Mouse (Mus musculus): ENCODE results near the gene Myg1. TPM values are rescaled to one million over a fixed set of nuclear protein-coding genes. Genes with fewer than 3 reads are reported as not detected.

Gene Myg1
- 78.4 and 90.8 TPM in 2 replicates for polyA plus RNA-seq (2016; fragmentation: Nextera tagmentation; extraction: Ambion mirVana)

DNA sequence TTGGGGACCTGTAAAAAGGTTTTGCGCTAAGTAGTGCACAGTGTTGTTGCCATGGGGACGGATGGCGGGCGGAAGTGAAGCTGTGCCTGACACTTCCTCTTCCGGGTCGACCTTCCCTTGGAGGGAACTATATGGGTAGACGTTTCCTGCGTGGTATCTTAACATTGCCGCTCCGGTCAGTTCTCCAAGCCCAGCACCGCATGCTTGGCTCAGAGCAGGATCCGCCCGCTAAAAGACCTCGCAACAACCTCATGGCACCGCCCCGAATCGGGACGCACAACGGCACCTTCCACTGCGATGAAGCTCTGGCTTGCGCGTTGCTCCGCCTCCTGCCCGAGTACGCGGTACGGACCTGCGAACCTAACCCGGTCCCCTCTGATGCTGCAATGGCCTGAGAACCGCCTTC, at the start of gene Myg1:
Myg1 (plus strand) TSS at position 100 of the 406 bp plus-strand sequence.
- Histone ChIP-seq H3K27me3 (no peaks in the 10 kb centered on the region), H3K27ac (peak within 1 kb of the TSS; percentile 76), H3K4me2 (replicated peaks) (peak within 1 kb of the TSS; percentile 87), H3K9me3 (replicated peaks) (no peaks in the 10 kb centered on the region), H3K9ac (peak within 1 kb of the TSS; percentile 76), H3K36me3 (peaks cover 52% of the 10 kb centered on the region), H3K4me3 (peak within 1 kb of the TSS; percentile 76), H3K4me1 (peaks cover 24% of the 10 kb centered on the region)
- under 1% methylated on average over 30 of the region's 30 CpGs for WGBS
- ATAC-seq (ENCODE audit: low FRiP score) = peak; percentile 88

DNA sequence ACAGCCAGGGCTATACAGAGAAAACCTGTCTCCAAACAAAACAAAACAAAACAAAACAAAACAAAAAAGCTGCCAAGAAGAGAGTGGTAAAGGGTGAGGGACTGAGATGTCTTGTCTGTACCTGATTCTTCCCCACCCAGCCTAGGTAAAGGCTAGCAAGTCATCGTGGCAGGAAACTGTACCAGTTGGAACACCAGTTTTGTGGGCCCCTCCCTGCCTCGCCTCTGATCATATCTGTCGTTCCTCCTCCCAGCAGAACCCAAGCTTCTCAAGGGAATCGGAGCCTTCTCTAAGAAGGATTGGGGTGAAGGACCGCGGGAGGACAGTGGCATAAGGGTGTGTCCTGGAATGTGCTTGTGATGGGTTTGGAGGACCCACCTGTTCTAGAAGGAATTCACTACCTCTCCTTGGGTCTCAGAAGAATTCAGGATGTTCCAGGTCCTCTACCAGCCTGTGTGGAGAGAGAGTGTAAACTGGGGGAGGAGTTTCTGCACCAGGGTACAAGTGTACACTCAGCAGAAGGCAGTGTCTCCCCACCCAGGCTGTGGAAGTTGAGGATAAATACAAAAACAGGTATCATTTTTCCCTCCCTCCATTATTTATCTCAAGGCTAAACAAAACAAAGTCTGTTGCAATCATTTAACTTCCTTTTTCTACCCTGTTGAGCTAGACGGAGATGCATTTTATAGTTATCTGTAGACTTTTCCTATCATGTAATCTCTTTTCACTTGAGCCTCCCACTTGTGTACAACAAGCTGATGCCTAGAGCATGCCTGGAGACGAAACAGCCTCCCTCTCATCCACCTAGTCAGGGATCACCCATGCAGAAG, 48.8 kb upstream of the Myg1 start:
- no peaks in the 10 kb centered on the region for H3K27me3 ChIP-seq
- no peak overlapping the region for H3K9ac ChIP-seq
- H3K4me2 ChIP-seq (replicated peaks) = no peak overlapping the region
- H3K4me1 ChIP-seq = peaks cover 14% of the 10 kb centered on the region
- peaks cover 23% of the 10 kb centered on the region for H3K36me3 ChIP-seq
- no peak overlapping the region for H3K27ac ChIP-seq
- H3K9me3 ChIP-seq (replicated peaks) = no peaks in the 10 kb centered on the region
- ATAC-seq (ENCODE audit: low FRiP score) = no peak
- 87% methylated on average over 8 of the region's 8 CpGs for WGBS
- H3K4me3 ChIP-seq = no peak overlapping the region

DNA sequence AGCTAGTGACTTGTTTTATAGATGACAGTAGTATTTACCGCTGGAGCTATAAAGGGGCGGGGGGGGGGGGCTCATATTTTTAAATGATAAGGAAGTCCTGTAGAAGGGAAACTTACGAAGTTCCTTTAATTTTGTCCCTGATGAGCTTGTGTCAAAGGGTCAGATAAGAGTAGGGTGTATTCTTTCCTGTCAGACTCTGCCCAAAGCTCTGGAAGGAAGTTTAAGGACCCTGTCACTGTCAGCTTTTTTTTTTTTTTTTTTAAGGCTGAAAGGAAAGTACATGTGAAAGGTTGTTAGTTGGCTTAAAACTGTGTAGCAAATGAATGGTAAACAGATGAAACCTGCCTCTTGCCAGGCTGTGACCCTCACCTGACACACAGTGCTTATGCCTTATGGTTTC, 47.9 kb upstream of the Myg1 start:
- Histone ChIP-seq H3K27ac (no peak overlapping the region), H3K27me3 (no peaks in the 10 kb centered on the region), H3K4me3 (no peak overlapping the region), H3K4me1 (peaks cover 13% of the 10 kb centered on the region), H3K9me3 (replicated peaks) (no peaks in the 10 kb centered on the region), H3K9ac (no peak overlapping the region), H3K4me2 (replicated peaks) (no peak overlapping the region), H3K36me3 (peaks cover 23% of the 10 kb centered on the region)
- WGBS = 84% methylated on average over 3 of the region's 3 CpGs
- ATAC-seq (ENCODE audit: low FRiP score) = no peak

DNA sequence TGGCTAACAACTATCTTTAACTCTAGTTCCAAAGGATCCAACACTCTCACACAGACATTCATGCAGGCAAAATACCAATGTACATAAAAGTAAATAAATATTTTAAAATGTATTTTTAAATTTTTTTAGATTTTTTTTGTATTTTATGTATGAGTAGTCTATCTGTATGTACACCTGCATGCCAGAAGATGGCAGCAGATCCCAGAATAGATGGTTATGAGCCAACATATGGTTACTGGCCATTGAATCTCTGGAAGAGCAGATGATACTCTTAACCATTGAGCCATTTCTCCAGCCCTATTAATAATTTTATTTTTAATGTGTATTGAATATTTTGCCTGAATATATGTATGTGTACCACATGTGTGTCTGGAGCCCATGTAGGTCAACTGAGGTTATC, 44.1 kb upstream of the Myg1 start:
- ATAC-seq (ENCODE audit: low FRiP score) = no peak
- Histone ChIP-seq H3K4me3 (no peak overlapping the region), H3K9me3 (replicated peaks) (no peaks in the 10 kb centered on the region), H3K4me1 (no peaks in the 10 kb centered on the region), H3K9ac (no peak overlapping the region), H3K27me3 (no peaks in the 10 kb centered on the region), H3K4me2 (replicated peaks) (no peak overlapping the region), H3K27ac (no peak overlapping the region), H3K36me3 (peaks cover 3% of the 10 kb centered on the region; the same call in 1 of the 2 replicates)

DNA sequence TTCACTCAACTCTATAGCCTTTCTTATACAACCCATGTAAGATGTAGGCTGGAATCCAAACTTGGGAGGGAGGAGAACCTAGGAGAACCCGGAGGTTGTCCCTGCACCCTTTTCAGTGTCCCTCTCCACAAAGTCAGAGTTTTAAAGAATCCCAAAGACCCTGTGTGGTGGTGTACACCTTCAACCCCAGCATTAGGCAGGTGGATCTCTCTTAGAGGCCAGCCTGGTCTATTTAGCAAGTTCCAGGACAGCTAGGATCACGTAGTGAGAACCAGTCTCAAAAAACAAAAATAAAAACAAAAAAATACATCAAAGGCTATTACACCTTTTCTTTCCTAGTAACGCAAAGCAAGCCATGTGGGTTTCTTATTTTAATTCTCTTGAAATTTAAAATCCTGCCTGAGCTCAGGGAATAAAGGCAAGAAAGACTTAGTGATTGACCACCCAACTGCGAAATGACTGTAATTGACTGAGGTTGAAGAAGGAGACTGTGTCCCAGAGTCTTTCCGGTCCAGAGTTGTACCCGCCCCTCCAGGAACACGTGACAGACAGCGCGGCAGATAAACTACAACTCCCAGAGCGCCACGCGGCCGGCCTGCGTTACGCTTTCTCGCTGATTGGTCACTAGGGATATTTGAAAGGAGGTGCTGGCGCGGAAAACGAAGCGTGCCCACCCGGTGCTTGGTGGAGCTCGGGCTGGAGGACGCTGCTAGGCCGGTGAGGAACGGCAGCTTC, 35.7 kb upstream of the Myg1 start, which contains the start of gene Espl1:
Espl1 (plus strand) TSS at position 634 of the 735 bp plus-strand sequence.
- peak within 1 kb of the TSS; percentile 66 for H3K4me3 ChIP-seq
- 8% methylated on average over 25 of the region's 25 CpGs for WGBS
- H3K9ac ChIP-seq = peak within 1 kb of the TSS; percentile 69
- no peaks in the 10 kb centered on the region for H3K27me3 ChIP-seq
- peaks cover 10% of the 10 kb centered on the region for H3K4me1 ChIP-seq
- no peaks in the 10 kb centered on the region for H3K9me3 ChIP-seq (replicated peaks)
- peaks cover 21% of the 10 kb centered on the region for H3K36me3 ChIP-seq
- peak; percentile 98 for ATAC-seq (ENCODE audit: low FRiP score)
- H3K4me2 ChIP-seq (replicated peaks) = peak within 1 kb of the TSS; percentile 93
- 0 out of 2 replicates have a peak within 1 kb of the TSS, but pooled peaks have one; percentile 13 for H3K27ac ChIP-seq

DNA sequence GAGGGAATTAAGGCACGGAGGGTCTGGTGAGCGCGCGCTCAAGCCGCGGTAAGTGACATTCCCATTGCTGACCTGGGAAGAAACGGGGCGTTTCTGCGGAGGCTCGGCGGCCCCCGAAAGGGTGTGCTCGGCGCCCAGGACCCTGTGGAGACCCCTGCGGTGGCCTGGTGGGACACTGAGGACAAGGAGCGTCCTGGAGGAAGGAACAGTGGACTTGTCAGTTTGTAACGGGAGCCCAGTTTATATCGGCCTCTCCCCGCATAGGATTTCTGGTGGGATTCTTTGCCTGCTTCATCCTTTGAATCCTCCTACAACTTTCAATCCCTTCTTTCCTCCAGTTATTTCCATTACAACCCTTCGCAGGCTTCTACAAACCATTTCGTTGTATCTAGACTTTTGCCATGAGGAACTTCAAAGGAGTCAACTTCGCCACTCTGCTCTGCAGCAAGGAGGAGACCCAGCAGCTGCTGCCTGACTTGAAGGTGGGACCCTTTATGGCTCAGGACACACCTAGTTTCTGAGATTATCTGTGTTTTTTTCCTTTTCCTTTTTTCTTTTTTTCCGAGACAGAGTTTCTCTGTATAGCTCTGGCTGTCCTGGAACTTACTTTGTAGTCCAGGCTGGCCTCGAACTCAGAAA, 35.0 kb upstream of the Myg1 start:
- WGBS = 5% methylated on average over 24 of the region's 24 CpGs
- H3K9me3 ChIP-seq (replicated peaks) = no peaks in the 10 kb centered on the region
- H3K27ac ChIP-seq = no peak overlapping the region
- peak; percentile 76 for ATAC-seq (ENCODE audit: low FRiP score)
- peak overlapping the region; percentile 93 for H3K4me2 ChIP-seq (replicated peaks)
- H3K27me3 ChIP-seq = no peaks in the 10 kb centered on the region
- peak overlapping the region; percentile 66 for H3K4me3 ChIP-seq
- peaks cover 24% of the 10 kb centered on the region for H3K36me3 ChIP-seq
- peak overlapping the region; percentile 69 for H3K9ac ChIP-seq
- H3K4me1 ChIP-seq = peaks cover 10% of the 10 kb centered on the region

DNA sequence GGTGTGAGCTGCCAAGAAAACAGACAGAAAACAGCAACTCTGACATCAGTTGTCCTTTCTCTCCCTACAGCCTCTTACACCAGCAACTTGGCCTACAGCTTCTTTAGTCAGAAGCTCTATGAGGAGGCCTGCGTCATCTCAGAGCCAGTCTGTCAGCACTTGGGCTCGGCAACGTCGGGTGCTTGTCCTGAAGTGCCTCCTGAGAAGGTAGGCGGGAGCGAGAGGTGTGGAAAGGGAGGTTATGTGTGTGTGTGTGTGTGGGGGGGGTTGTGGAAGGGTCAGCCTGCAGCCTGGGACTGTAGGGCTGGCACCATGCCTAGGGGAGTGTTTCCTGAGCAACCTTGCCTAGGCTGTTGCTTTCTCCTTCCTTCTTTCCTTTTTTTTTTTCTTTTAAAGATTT, 29.0 kb upstream of the Myg1 start:
- H3K4me3 ChIP-seq = no peak overlapping the region
- no peak overlapping the region for H3K27ac ChIP-seq
- no peaks in the 10 kb centered on the region for H3K4me1 ChIP-seq
- no peak overlapping the region for H3K4me2 ChIP-seq (replicated peaks)
- no peaks in the 10 kb centered on the region for H3K27me3 ChIP-seq
- 91% methylated on average over 6 of the region's 6 CpGs for WGBS
- no peak for ATAC-seq (ENCODE audit: low FRiP score)
- no peak overlapping the region for H3K9ac ChIP-seq
- no peaks in the 10 kb centered on the region for H3K9me3 ChIP-seq (replicated peaks)
- peaks cover 54% of the 10 kb centered on the region for H3K36me3 ChIP-seq

DNA sequence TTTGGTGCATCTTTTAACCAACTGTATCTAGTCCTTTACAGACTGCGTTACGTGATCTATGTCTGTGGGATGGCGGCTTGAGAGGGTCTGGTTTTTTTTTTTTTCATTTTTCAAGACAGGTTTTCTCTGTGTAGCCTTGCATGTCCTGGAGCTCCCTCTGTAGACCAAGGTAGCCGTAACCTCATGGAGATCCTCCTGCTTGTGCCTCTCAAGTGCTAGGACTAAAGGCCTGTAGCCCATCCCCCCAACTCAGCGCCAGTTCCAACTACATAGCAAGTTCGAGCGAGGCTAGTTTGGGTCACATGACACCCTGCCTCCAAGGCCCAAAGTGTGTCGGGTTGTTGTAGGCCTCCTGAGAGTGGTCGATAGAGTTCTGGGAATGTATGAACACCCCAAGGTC, 22.8 kb upstream of the Myg1 start:
- H3K4me3 ChIP-seq = no peak overlapping the region
- WGBS = 90% methylated on average over 9 of the region's 9 CpGs
- no peak overlapping the region for H3K4me2 ChIP-seq (replicated peaks)
- no peaks in the 10 kb centered on the region for H3K27me3 ChIP-seq
- ATAC-seq (ENCODE audit: low FRiP score) = no peak
- H3K4me1 ChIP-seq = no peaks in the 10 kb centered on the region
- peaks cover 55% of the 10 kb centered on the region for H3K36me3 ChIP-seq
- no peak overlapping the region for H3K9ac ChIP-seq
- no peaks in the 10 kb centered on the region for H3K9me3 ChIP-seq (replicated peaks)
- H3K27ac ChIP-seq = no peak overlapping the region

DNA sequence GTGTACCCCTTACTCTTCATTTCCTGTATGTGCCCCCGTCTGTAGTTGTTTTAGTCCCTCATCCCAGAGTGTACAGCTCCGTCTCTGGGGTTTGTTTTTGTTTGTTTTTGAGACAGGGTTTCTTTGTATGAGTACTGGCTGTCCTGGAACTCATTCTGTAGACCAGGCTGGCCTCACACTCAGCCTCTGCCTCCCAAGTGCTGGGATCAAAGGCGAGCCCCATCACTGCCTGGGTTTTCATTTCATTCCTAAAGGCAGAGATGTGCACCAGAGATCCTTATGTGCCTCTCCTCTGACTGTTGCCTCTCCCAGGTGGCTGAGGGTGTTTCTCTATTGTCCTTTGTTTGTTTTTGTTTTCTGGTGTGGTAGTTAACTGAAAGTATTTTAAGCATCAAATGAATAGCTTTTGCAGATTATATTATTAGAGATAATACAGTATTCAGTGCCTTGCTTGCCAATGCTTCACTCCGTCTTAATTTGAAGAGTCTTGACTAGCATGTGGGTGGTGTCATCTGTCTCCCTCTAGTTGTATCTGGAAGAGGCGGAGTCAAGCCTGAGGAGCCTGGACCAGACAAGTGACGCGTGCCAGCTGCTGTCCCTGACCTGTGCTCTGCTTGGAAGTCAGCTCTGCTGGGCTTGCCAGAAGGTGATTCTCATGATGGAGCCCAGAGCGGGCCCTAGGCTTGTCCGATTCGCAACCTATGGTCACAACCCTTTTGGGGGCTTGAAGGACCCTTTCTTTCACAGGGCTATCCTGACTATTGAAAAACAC, 21.2 kb upstream of the Myg1 start:
- no peak overlapping the region for H3K4me3 ChIP-seq
- no peak overlapping the region for H3K27ac ChIP-seq
- H3K4me1 ChIP-seq = no peaks in the 10 kb centered on the region
- peaks cover 54% of the 10 kb centered on the region for H3K36me3 ChIP-seq
- H3K9me3 ChIP-seq (replicated peaks) = no peaks in the 10 kb centered on the region
- no peaks in the 10 kb centered on the region for H3K27me3 ChIP-seq
- no peak overlapping the region for H3K9ac ChIP-seq
- H3K4me2 ChIP-seq (replicated peaks) = no peak overlapping the region
- 83% methylated on average over 10 of the region's 10 CpGs for WGBS
- no peak for ATAC-seq (ENCODE audit: low FRiP score)

DNA sequence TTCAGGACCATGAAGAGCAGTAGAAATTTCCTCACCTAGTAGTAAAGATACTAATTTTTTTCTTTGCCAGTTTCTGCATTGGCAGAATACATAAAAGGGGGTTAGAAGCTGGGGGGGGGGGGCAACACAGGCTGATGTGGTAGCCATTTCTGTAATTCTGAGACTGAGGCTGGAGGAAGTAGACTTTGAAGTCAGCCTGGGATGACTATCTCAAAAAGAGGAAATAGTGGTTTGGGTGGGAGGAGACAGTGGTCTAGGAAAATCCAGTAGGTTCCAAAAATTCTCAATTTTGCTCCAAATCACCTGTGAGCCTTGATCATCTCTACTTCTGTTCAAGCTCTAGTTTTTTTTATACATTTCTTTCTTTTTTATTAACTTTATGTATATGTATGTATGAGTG, 20.0 kb upstream of the Myg1 start:
- Histone ChIP-seq H3K4me2 (replicated peaks) (no peak overlapping the region), H3K27me3 (no peaks in the 10 kb centered on the region), H3K4me3 (no peak overlapping the region), H3K36me3 (peaks cover 56% of the 10 kb centered on the region), H3K9ac (no peak overlapping the region), H3K4me1 (no peaks in the 10 kb centered on the region), H3K27ac (no peak overlapping the region), H3K9me3 (replicated peaks) (no peaks in the 10 kb centered on the region)
- ATAC-seq (ENCODE audit: low FRiP score) = no peak

DNA sequence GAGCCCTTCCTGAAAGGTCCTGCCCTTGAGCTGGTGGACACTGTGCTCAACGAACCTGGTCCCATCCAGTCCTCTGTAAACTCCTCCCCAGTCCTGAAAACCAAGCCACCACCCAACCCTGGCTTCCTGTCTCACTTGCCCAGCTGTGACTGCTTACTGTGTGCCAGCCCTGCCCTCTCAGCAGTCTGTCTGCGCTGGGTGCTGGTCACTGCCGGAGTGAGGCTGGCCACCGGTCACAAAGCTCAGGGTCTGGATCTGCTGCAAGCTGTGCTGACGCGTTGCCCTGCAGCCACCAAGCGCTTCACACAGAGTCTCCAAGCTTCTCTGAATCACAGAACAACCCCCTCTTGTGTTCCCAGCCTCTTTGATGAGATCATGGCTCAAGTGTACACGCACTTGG, 16.2 kb upstream of the Myg1 start:
- Histone ChIP-seq H3K4me3 (no peak overlapping the region), H3K27me3 (no peaks in the 10 kb centered on the region), H3K36me3 (peaks cover 62% of the 10 kb centered on the region), H3K4me2 (replicated peaks) (no peak overlapping the region), H3K9me3 (replicated peaks) (no peaks in the 10 kb centered on the region), H3K9ac (no peak overlapping the region), H3K4me1 (no peaks in the 10 kb centered on the region), H3K27ac (no peak overlapping the region)
- no peak for ATAC-seq (ENCODE audit: low FRiP score)
- 91% methylated on average over 8 of the region's 8 CpGs for whole genome bisulfite sequencing

DNA sequence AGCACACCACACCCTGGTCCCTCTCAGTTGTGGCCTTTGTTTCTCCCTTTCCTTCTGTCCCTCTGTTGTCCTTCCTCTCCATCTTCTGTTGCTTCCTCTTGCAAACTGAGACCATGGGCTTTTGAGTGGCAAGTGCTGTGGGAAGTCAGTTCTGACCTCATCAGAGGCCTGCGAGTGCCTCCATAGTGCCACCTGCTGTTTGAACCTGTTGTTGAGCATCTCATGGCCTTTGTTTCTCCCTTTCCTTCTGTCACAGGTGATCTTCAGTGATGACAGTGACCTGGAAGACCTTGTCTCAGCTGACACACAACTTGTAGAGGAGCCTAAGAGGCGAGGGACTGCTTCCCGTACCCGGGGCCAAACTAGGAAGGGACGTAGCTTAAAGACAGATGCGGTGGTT, 15.2 kb upstream of the Myg1 start:
- H3K4me3 ChIP-seq = no peak overlapping the region
- H3K27ac ChIP-seq = no peak overlapping the region
- H3K9me3 ChIP-seq (replicated peaks) = no peaks in the 10 kb centered on the region
- peaks cover 68% of the 10 kb centered on the region for H3K36me3 ChIP-seq
- H3K4me2 ChIP-seq (replicated peaks) = no peak overlapping the region
- no peak for ATAC-seq (ENCODE audit: low FRiP score)
- H3K27me3 ChIP-seq = no peaks in the 10 kb centered on the region
- no peak overlapping the region for H3K9ac ChIP-seq
- H3K4me1 ChIP-seq = no peaks in the 10 kb centered on the region
- WGBS = 87% methylated on average over 6 of the region's 6 CpGs

Measured in hindbrain, embryonic 12.5 days (tissue).